Mouse (Mus musculus) kidney, embryonic 14.5 days (tissue): ENCODE measurements at regions not wholly inside any gene's neighbourhood (a gene's known extent, or its start where the extent isn't known, plus 50 kb on each side); places are given as distances from the start of the nearest gene placed in this dataset.
"Not testable (repeated sequence)": the region's sequence is repeated elsewhere in the genome, so short reads cannot be mapped to it uniquely, and the experiment has no call there.

ENCODE experiments used
- ATAC-seq: fragments of 200-750 bp; cut with Nextera tagmentation; 2 replicates; pipeline ENCODE4 v1.8.0; 2017; ENCODE audit warnings: moderate number of reproducible peaks, mild to moderate bottlenecking, moderate TSS enrichment, moderate library complexity; ENCODE audit not compliant: low FRiP score, low TSS enrichment
- H3K27ac ChIP-seq: fragments of 300-500 bp; sonication (generic); 2 replicates; pipeline ENCODE4 v1.5.1; 2014; ENCODE audit warnings: low read depth, mild to moderate bottlenecking, low read length, moderate library complexity, mixed read lengths
- H3K27me3 ChIP-seq: fragments of 300-500 bp; sonication (generic); 2 replicates; pipeline ENCODE4 v1.6.1; 2014; ENCODE audit warnings: mild to moderate bottlenecking, low read length; ENCODE audit not compliant: control insufficient read depth, insufficient read depth
- H3K36me3 ChIP-seq: fragments of 300-500 bp; sonication (generic); 2 replicates; pipeline ENCODE4 v1.6.1; 2014; ENCODE audit warnings: low read length, mixed read lengths; ENCODE audit not compliant: control insufficient read depth, insufficient read depth
- H3K4me1 ChIP-seq: fragments of 300-500 bp; sonication (generic); 2 replicates; pipeline ENCODE4 v1.6.1; 2014; ENCODE audit warnings: low read length, mixed read lengths; ENCODE audit not compliant: control insufficient read depth, insufficient read depth
- H3K4me2 ChIP-seq: fragments of 300-500 bp; sonication (generic); replicated peaks from 2 replicates; pipeline ENCODE4 v1.6.1; 2014; ENCODE audit warnings: low read depth, mild to moderate bottlenecking, low read length
- H3K4me3 ChIP-seq: fragments of 300-500 bp; sonication (generic); 2 replicates; pipeline ENCODE4 v1.5.1; 2014; ENCODE audit warnings: mild to moderate bottlenecking, low read length
- H3K9ac ChIP-seq: fragments of 300-500 bp; sonication (generic); 2 replicates; pipeline ENCODE4 v1.6.1; 2014; ENCODE audit warnings: low read depth, mild to moderate bottlenecking, low read length, moderate library complexity
- H3K9me3 ChIP-seq: fragments of 300-500 bp; sonication (generic); 2 replicates; pipeline ENCODE4 v1.6.1; 2016; ENCODE audit warnings: low read length; ENCODE audit not compliant: control insufficient read depth
- WGBS: fragments of 180-500 bp; shearing (Covaris S2); extraction: QIAGEN DNeasy Blood & Tissue Kit; methylation state at CpG from one replicate; pipeline ENCODE4 v1.1.7; 2014; 5-methylcytosine and 5-hydroxymethylcytosine counted together

GRCm38 (mm10) chr4:89527326-89527725 is 151.9 kb upstream of the Dmrta1 start:
- no peak overlapping the region for H3K4me2 ChIP-seq
- no peak overlapping the region for H3K9ac ChIP-seq
- WGBS = 83% methylated on average over 7 of the region's 7 CpGs
- H3K27ac ChIP-seq = no peak overlapping the region
- no peaks in the 10 kb centered on the region for H3K9me3 ChIP-seq
- no peak for ATAC-seq
- no peak overlapping the region for H3K4me3 ChIP-seq
- H3K27me3 ChIP-seq = peaks cover 23% of the 10 kb centered on the region
- no peaks in the 10 kb centered on the region for H3K36me3 ChIP-seq
- no peaks in the 10 kb centered on the region for H3K4me1 ChIP-seq

GRCm38 (mm10) chr4:89525525-89525924 is 153.7 kb upstream of the Dmrta1 start:
- whole genome bisulfite sequencing = 53% methylated on average over 4 of the region's 4 CpGs
- peaks cover 19% of the 10 kb centered on the region for H3K27me3 ChIP-seq
- H3K4me2 ChIP-seq, H3K36me3 ChIP-seq, H3K27ac ChIP-seq, H3K9me3 ChIP-seq, ATAC-seq, H3K4me1 ChIP-seq, H3K9ac ChIP-seq, H3K4me3 ChIP-seq: not testable (repeated sequence)

- peak; percentile 67; the same call in 1 of the 2 replicates for ATAC-seq
- no peak overlapping the region for H3K27ac ChIP-seq
- H3K9me3 ChIP-seq = no peaks in the 10 kb centered on the region
- H3K36me3 ChIP-seq = no peaks in the 10 kb centered on the region
- WGBS = 2% methylated on average over 40 of the region's 40 CpGs
- peaks cover 24% of the 10 kb centered on the region for H3K27me3 ChIP-seq
- H3K4me2 ChIP-seq = peak overlapping the region; percentile 75
- H3K4me1 ChIP-seq = no peaks in the 10 kb centered on the region
- H3K4me3 ChIP-seq = peak overlapping the region; percentile 43
- H3K9ac ChIP-seq = no peak overlapping the region
Measured at GRCm38 (mm10) chr4:89524260-89525200, 154.7 kb upstream of the Dmrta1 start.

- H3K27ac ChIP-seq = no peak overlapping the region
- no peaks in the 10 kb centered on the region for H3K9me3 ChIP-seq
- WGBS = 8% methylated on average over 10 of the region's 10 CpGs
- ATAC-seq = no peak; the same call in 1 of the 2 replicates
- H3K4me3 ChIP-seq = peak overlapping the region; percentile 43
- no peaks in the 10 kb centered on the region for H3K4me1 ChIP-seq
- H3K36me3 ChIP-seq = no peaks in the 10 kb centered on the region
- H3K4me2 ChIP-seq = peak overlapping the region; percentile 75
- H3K27me3 ChIP-seq = peaks cover 24% of the 10 kb centered on the region
- H3K9ac ChIP-seq = no peak overlapping the region
Measured at GRCm38 (mm10) chr4:89523423-89524259, 155.6 kb upstream of the Dmrta1 start.

- no peak overlapping the region for H3K4me2 ChIP-seq
- 46% methylated on average over 3 of the region's 3 CpGs for WGBS
- peaks cover 8% of the 10 kb centered on the region; the same call in 1 of the 2 replicates for H3K27me3 ChIP-seq
- no peak overlapping the region for H3K4me3 ChIP-seq
- H3K4me1 ChIP-seq = 0 out of 2 replicates have a peak, but pooled peaks cover 2% of the 10 kb centered on the region
- no peaks in the 10 kb centered on the region for H3K36me3 ChIP-seq
- no peak for ATAC-seq
- no peaks in the 10 kb centered on the region for H3K9me3 ChIP-seq
- no peak overlapping the region for H3K9ac ChIP-seq
- no peak overlapping the region for H3K27ac ChIP-seq
Measured at GRCm38 (mm10) chr4:89518027-89518426, 161.2 kb upstream of the Dmrta1 start.

- Histone ChIP-seq H3K27ac (no peak overlapping the region), H3K4me1 (0 out of 2 replicates have a peak, but pooled peaks cover 2% of the 10 kb centered on the region), H3K4me2 (no peak overlapping the region), H3K9ac (no peak overlapping the region), H3K9me3 (no peaks in the 10 kb centered on the region), H3K4me3 (no peak overlapping the region), H3K27me3 (peaks cover 5% of the 10 kb centered on the region; the same call in 1 of the 2 replicates), H3K36me3 (no peaks in the 10 kb centered on the region)
- WGBS = 35% methylated on average over 7 of the region's 7 CpGs
- ATAC-seq = no peak
Measured at GRCm38 (mm10) chr4:89515823-89516411, 163.3 kb upstream of the Dmrta1 start.

- Histone ChIP-seq H3K9ac (no peak overlapping the region), H3K27ac (no peak overlapping the region), H3K27me3 (peaks cover 5% of the 10 kb centered on the region; the same call in 1 of the 2 replicates), H3K4me2 (no peak overlapping the region), H3K9me3 (no peaks in the 10 kb centered on the region), H3K4me1 (0 out of 2 replicates have a peak, but pooled peaks cover 2% of the 10 kb centered on the region), H3K4me3 (no peak overlapping the region), H3K36me3 (no peaks in the 10 kb centered on the region)
- no peak for ATAC-seq
- WGBS = 83% methylated on average over 7 of the region's 7 CpGs
Measured at GRCm38 (mm10) chr4:89514981-89515380, 164.3 kb upstream of the Dmrta1 start.

GRCm38 (mm10) chr4:89510593-89510992 is 168.6 kb upstream of the Dmrta1 start:
- Histone ChIP-seq H3K9ac (no peak overlapping the region), H3K4me1 (peaks cover under 1% of the 10 kb centered on the region; the same call in 1 of the 2 replicates), H3K36me3 (no peaks in the 10 kb centered on the region), H3K27ac (no peak overlapping the region), H3K27me3 (no peaks in the 10 kb centered on the region), H3K4me3 (no peak overlapping the region), H3K9me3 (no peaks in the 10 kb centered on the region), H3K4me2 (no peak overlapping the region)
- 75% methylated on average over 5 of the region's 5 CpGs for WGBS
- ATAC-seq = no peak
